Mouse (Mus musculus) thymus, postnatal 14 days (tissue): ENCODE measurements at regions not wholly inside any gene's neighbourhood (a gene's known extent, or its start where the extent isn't known, plus 50 kb on each side); places are given as distances from the start of the nearest gene placed in this dataset.
"Not testable (repeated sequence)": the region's sequence is repeated elsewhere in the genome, so short reads cannot be mapped to it uniquely, and the experiment has no call there.

Experiments used
- DNase-seq: peaks from one replicate; pipeline ENCODE4 v3.0.0; 2021

DNA sequence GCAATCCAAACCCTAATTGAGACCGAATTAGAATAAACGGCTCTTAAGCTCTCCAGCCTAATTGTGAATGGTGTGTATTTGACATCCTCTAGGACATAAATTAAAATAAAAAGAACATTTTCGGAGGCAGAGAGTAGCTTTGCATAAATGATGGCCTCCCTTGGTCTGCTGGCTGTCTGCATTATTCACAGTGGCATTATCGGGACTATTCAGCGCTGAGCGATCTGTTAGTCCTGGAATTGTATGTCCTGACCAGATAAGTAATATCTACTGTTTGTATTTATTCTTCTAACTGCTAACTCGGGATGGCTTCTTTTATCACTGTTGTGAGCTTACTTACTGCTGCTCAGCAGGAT, 299.6 kb downstream of the Chl1 start:
- no peak for DNase-seq

DNA sequence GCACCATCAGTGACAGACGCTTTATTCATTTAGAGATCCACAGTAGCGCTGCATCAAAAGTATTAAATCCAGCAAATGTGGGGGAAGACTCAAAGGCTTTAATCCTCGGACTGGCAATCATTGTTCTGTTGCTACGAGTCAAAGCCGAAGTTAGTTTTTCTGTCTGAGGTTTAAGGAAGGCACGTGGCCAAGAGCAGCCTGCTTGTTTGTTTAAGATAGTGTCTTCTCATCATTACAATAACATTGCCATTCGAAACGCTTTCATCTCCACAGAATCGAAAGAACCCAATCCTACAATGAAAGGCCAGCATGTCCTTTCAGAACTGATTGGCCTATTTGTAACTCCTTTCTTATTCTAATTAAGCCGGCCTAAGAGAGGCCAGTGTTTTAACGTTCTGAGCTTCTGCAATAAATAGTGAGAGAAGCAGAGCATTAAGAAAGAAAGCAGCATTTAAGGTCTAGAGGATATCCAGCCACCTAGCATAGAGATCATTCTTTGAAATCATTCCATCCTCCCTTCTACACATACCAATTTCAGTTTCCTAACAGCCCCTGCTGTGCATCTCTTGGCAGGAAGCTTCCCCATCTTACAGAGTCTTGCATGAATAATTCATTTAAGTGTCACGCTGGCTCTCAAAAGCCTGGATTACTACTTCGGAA, 300.1 kb downstream of the Chl1 start:
- no peak for DNase-seq

DNA sequence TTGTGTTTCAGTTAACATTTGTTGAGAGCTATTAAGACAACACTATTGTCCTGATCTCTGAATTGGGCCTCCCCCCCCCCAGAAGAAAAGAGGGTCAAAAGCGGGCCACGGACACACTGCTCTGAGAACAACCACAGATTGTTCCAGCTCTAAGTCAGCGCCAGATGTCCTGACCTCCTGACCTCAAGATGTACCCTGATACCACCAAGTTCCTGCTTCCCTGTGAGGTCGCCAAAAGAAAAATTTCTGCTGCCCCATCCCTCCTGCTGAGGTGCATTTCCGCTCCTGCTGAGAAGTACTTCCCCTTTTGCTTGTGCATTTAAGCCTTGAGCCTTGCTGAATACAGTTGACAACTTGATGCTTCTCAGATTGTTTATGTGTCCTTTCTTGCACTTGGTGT, 306.0 kb downstream of the Chl1 start:
- DNase-seq: not testable (repeated sequence)

DNA sequence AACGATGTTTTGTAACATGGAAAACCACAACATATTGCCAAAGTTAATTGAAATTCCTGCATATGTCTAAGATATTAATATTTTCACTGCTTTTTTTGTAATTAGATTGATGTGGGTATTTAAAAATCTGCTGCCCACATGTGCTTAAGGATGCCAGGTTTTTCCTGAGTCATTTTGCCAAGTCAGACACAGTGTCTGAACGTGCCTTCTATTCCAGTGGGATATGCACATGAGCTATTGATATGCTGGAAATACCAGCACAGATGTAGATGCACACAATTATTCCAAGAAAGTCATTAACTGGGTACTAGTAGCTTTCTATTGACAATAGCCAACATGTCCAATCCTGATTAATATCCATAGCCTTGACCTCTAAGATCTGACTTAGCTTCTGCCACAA, 315.7 kb downstream of the Chl1 start:
- no peak for DNase-seq

DNA sequence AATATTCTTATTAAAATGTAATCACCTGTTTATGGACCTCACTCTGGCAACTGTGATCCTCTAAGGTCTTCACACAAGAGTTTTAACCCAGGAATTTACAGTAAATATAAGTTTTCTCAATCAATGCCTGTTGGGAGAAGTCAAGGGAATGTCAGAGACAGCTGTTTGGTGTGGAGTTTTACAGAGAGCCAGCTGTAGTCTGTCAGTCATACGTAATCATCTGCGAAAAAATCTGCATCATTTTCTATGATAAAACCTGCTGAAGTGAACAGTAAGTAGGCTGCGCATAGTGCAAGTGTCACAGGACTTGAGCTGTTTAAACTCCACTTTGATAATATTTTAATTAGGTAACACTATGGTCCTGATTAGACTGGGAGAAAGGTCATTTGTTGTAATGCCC, 317.2 kb downstream of the Chl1 start:
- DNase-seq: no peak

DNA sequence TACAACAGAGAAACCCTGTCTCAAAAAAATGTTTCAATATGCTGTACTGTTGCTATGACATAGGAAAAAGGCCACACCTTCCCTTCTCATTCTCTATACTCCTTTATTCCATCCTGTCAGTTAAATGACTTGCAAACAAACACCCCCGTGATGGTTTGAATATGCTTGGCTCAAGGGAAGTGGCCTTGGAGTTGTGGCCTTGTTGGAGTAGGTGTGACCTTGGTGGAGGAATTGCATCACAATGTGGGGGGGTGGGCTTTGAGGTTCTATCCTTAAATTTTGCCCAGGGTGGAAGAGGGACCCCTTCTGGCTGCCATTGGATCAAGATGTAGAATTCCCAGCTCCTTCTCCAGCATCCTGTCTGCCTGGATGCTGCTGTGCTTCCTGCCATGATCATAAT, 318.5 kb downstream of the Chl1 start:
- no peak for DNase-seq

DNA sequence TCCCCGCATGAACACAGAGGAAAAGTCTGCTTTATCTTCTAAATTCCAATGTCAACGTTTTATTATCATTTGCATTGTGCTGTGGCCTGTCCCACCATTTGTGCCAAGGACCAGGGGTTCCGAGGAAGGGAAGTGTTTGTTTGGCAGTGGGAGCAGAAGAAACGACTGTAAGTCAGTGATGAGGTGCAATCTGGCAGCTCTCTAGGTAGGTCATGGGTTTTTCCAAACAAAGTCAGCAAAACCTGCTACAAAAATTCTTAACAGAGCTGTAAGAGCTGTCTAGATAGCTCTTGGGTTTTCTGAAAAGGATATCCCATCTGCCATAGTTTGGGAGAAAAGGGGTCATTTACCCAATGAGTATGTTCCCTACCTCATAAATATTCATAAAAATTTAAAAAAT, 321.9 kb downstream of the Chl1 start:
- no peak for DNase-seq

DNA sequence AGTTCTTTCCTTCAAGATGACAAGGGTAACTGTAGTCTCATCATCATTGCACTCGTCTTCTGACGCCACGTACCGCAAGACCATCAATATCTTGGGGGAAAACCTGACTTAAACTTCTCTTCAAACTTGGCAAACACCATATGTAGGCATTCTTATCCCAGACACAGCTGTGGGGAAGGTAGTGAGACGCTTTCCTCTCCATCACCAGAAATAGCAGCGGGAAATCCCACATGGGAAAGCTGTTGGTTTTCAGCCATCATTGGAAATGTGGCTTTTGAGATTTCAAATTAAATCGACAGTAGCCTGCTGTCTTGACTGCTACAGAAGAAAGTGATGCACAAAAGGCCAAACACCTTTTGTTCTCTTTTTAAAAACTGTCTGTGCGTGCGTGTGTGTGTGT, 322.4 kb downstream of the Chl1 start:
- no peak for DNase-seq

DNA sequence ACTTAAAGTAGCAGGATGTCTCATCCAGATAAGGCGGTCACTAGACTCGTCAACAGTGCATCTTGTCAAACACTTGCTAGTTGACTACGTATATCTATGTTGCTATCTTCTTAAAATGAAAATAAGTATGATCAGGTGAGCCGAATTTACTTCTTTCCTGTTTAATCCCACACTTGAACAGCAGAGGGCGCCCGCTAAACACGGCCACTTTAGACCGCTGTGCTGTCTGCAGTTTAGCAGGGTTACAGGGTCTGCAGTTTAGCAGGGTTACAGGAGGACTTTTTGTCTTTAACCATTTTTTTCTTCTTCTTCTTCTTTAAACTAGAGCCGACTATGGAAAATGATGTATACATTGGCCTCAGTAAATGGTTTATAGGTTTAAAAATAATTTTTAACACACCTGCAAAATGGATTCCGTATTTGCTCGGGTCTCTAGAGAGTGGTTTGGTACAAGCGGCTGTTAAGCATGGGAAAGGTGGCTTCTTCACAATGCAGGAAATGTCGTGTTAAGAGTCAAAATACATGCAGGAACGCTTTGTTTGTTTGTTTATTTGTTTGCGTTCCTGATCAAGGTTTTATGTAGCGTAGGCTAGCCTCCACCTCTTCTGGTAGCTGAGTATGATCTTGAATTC, 323.2 kb downstream of the Chl1 start:
- no peak for DNase-seq

DNA sequence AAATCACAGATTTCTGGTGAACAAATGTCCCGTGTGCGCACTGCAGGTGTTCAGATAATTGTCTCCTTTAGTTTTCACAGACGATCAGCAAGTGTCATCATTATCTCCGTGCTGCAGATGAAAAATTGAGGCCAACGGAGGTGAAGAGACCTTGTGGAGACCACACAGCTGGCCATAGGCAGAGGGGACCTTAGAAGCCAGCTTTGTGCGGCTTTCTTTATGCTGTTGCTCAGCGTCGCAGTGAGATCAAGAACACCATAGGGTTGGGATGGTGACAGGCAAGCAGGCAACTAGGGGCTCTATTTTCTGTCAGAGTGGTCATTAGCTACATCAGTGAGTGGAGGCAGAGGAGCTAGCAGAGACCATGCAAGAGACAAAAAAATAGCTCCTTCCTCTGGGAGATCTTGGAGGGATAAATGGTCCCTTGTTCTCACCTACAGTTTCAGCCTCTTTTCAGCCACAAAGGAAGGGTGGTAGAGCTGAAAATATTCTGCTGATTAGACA, 324.4 kb downstream of the Chl1 start:
- DNase-seq: no peak

DNA sequence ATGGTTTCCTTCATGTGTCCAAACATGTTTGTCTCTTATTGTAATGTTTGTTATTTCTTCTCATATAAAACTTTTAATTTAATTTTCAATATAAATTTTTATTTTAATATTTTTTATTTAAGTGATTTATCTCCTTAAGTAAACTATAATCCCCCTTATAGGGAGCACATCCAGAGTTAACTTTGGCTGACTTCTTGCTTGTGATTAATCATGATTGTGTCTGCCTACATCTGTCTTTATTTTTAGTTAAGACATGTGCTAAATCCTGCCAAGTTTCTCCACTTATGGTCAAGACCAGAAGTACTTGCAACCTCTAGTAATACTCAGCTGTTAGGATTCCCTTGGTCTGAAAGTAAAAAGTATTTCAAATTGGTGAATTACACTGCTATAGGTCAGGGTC, 349.4 kb downstream of the Chl1 start:
- no peak for DNase-seq

DNA sequence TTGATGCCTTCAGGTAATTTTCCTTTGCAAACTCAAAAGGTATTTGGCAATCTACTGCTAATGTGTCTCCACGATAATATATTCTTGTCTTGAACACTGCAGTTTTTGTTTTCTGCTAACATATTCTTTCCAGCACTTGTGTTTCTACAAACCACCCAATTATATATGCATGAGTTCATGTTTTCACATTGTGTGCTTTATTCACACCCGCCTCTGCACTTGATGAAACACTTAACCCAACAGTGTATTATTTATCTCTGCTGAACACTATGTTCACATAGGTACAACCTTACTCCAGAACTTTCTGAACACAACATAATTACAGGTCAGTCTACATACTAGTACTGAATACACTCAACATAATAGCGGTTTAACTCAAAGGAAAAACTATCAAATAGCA, 383.1 kb downstream of the Chl1 start:
- DNase-seq: no peak

DNA sequence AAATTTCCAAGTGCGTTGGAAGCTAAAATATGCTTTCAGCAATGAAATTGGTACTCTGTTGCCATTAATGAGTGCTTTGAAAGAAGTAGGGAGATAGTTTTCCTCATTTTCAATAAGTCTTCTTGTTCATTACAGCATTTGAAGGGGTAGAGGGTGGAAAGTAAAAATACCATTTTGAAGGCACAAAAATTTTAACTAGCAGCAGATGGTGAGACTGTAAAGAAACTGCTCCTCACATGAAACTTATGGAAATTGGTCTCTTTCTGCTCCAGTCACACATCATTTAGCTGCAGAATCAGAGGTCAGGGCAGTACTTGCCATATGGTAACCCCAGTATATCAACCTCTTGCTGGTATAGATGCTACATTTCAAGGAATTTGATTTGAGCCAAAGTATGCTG, 414.1 kb downstream of the Chl1 start:
- DNase-seq: no peak

DNA sequence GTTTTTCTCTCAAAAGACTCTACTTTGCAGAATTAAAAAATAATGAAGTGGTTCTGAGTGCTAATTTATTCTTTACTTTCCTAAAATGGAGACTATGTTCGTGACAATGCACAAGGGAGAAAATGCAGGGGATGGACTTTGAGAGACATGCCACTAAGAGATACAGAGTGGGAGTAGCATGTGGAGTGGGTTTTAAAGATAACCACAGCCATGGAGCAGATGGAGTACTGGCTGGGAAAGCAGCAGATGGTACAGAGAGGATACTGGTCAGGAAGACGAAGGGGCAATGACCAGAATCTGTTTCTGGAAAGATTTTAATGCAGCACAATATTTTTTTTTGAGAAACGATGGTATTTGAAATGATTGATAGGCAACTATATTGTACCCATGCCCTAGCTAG, 416.7 kb downstream of the Chl1 start:
- DNase-seq: no peak

DNA sequence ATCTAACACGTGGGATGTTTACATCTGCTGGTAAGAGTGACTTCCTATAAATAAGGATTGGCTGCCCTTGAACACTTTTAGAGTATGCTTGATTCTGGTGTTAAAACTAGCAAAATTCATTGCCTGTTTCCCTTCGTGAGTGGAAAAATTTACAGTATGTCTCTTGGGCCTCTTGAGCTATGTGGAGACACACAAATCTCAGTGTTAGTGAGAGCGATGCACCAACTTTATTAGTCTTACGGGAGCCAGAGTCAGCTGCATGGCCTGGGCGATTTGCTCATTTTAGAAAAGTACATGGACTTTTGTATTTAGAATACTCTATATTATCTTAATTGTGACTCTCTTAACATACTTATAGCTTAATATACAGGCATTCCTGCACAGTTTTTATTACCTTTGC, 430.0 kb downstream of the Chl1 start:
- no peak for DNase-seq

DNA sequence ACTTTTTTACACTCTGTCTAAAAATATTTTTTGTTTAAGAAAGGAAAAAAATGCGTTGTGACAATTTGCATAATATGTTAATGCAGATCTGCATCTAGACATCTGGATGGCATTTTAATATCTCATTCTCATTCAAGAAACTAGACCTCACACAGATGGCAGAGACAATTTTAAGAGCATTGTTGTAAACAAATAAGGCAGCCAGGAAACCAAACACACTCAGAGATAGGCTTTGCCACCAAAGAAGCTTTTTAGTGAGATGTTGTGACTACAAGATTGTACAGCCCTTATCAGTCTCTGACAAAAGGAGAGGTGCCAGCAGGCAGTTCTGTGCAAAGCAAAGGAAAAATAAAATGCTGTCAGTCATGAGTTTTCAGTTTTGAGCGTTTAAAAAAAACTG, 434.0 kb downstream of the Chl1 start:
- no peak for DNase-seq

DNA sequence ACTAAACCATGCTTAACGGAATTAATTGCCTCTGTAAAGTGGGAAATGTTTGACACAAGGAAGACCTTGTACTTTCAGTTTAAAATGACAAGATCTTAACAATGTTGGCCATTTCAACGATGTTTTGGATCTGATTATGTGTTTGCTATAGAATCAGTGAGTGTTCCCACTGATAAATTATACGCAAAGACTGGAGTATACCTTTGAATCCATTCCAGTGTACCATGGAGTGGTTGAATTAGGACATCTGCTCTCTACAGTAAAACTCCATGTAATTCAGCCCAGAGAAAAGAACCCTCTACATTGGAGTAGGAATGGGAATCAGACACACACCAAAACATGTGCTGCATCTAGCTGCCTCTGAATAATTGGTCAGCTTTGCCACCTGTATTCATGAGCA, 437.1 kb downstream of the Chl1 start:
- no peak for DNase-seq

DNA sequence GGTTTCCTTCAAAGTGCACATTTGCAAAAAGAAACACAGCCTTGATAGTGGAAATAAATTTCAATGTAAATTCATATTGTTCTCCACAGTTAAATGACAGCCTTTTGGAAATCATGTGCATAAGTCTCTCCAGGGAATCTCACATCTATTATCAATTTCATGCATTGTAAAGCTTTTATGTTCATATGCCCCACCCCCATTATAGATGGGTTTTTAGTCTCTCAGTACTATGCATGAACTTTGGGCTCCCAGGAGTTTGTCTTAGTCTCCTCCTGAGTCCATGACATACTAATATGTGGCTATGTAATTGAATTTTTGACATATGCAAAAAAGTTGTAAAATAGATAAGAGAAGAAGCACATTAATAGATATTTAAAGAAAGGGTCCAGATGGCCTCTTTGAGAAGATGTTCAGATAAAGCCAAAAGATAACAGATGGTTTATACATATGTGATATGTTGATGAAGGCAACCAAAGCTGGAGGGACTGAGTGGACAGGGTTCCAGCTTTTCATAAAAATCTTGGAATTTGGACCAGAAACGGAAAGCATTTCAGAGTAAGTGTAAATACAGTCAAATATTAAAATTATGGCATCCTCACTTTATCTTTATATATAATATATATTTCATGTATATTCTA, 442.9 kb downstream of the Chl1 start:
- DNase-seq: no peak

DNA sequence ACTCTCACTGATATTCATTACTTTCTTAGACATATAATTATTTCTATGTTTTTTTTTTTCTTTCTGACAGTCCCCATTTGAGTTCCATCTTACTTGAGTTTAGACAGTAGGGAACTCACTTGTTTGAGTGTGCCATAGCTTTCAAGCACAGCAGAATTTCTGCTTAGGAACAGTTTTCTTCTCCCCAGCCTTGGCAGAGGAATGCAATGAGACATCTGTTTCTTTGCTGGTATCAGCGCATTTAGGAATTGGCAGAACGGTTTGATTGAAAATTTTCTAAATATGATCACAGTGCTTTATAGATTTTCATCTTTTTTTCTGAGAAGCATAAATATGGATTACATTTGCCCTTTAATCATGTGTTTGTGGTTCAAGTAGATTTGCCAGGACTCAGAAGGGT, 448.6 kb downstream of the Chl1 start:
- DNase-seq: no peak

DNA sequence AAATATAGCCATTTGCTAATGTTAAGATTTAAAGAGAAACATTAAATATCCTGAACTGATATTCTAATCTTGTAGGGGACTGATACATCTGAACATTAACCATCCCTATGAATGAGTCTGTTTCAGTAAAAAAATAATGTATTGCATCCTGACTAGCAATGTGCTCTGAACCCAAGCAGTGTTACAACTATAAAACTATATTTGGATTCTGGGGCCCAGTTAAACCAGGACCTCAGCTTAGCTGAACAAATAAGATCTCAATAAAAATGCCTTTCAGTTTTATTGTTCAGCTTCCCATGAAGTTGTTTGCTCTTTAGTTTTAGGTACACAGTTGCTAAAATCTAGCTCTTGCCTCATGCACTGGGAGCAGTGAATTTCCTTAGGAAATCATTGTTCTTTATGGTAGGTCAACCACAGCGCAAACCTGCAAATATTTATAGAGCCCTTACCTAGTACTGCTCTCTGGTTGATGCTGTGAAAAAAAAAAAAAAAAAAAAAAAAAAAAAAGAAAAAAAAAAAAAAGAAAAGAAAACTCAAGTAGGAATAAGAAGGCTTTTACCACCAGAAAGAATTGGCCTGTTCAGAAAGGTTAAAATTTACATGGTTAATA, 457.5 kb downstream of the Chl1 start:
- no peak for DNase-seq

DNA sequence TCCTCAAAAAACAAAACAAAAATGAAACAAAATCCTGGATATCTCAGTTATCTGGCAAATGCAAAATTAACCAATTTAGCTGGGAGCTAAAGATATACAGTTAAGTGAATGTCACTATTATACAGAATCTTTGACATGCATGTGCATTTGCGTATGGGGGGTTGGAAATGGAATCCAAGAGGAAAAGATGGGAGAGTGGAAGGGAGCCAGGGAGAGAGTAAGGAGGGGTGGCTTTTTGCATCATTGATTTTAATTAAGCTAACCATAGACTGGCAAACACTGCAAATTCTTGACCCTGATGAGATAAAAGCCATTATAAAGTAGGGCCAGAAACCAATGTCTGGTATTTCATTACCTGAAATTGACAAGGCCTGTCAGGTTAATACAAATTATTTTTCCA, 488.8 kb downstream of the Chl1 start:
- no peak for DNase-seq

DNA sequence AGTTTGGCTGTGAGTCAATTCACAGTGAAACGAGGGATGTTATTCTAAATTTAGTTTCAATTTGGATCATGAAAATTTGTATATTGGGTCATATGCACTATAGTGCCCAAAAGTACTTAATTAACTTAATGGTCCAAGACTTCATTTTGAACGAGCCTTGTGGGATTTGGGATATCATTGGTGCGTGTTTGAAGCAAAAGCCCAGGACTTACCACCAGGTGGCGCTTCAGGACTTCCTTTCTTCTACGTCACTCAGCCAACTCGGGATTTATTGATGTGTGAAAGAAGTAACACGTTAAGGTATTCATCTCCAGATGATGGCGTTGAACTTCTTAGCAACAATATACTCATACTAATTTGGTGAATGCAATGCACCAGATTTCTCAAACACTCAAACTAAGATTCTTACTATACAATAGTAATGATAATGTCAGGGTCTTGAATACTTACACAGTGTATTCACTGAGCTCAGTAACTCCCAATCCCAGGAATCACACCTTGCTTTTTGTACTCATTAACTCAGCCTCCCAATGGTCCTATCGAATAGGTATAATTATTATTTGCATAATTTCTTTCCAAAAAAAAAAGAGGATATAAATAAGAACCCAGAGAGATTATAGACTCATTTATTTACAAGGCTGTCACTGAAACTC, 464.0 kb upstream of the Cntn6 start:
- DNase-seq: peak; percentile 8

DNA sequence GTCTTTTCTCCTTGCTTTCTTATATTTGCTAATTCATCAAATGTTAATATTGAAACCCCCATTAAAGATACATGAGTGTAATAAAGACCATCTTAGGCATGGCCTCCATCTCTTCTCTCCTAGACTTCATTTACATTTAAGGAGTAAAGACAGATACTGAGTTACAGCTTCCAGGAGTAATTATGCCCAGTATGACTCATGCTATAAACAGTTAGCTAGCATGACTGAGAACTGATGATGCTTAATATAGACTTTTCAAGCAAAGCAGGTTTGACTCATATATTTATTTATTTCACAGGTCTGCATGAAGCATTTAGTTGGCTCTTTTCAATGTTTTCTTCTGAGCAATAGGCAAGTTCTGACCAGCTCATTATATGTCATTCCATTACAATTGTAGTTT, 453.7 kb upstream of the Cntn6 start:
- DNase-seq: no peak

DNA sequence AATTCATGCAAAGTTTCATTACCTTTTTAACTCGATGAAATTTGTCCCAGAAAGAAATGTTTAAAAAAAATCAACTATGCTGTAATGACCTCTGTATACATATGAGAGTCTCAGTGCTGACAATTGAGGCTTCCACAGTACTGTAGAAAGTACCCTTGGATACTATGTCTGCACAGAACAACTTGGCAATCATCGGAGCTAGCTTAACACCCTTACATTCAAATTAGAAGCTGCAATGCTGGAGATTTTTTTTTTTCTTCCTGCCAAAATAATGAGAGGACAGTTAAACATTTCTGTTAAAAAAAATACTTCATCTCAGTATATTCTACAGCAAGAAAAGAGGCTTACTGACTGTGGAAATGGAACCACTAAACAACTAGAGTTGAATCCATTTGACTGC, 452.1 kb upstream of the Cntn6 start:
- DNase-seq: no peak
